Mouse (Mus musculus) kidney, postnatal 10 days (tissue): ENCODE data around the gene Prkcz.
"Not testable (repeated sequence)": the region's sequence is repeated elsewhere in the genome, so short reads cannot be mapped to it uniquely, and the experiment has no call there.

Experiments used
- DNase-seq: peaks from one replicate; pipeline ENCODE4 v3.0.0; 2021; ENCODE audit warnings: mixed read lengths

Prkcz gene

GRCm38 (mm10) chr4:155281227-155281626 is 79.9 kb downstream of the Prkcz start:
- no peak for DNase-seq

GRCm38 (mm10) chr4:155280768-155281121 is 80.4 kb downstream of the Prkcz start:
- DNase-seq = no peak

GRCm38 (mm10) chr4:155279926-155280767 is 81.0 kb downstream of the Prkcz start:
- DNase-seq = peak; percentile 64

DNA sequence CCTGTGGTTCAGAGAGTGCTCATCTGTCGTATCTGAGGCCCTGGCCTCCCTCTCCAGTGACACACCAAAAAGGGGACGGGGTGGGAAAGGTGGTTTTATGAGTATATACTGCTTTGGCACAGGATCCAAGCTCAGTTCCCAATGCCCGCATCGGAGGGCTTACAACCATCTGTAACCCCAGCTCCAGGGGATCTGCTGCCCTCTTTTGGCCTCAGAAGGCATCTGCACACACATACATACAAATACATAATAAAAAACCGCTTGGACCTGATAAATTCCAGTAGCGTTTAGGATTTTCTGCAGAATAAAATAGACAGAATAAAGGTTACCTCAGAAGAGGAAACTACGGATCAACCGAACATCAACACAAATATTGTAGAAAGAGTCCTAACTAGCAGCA is 82.1 kb downstream of the Prkcz start:
- DNase-seq = no peak

GRCm38 (mm10) chr4:155277963-155278362 is 83.2 kb downstream of the Prkcz start:
- DNase-seq = no peak

GRCm38 (mm10) chr4:155274851-155275250 is 86.3 kb downstream of the Prkcz start:
- no peak for DNase-seq

DNA sequence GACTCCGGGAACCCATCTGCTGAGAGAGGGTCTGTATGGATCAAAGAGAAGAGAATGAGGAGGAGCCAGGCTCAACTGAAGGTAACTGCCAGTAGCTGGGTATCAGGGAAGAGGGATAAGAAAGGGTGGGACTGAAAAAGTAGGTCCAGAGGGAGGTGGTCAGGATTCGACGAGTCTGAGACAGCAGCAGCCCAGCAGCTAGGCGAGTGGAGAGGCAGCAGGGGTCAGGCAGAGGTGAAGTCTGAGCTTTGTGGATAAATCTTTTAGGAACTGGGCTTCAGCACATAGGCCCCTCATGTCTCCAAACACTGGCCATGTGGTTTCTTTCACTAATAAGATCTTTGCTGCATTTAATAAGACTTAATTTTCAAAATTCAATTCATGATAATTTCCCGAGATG is 86.7 kb downstream of the Prkcz start:
- DNase-seq = no peak

DNA sequence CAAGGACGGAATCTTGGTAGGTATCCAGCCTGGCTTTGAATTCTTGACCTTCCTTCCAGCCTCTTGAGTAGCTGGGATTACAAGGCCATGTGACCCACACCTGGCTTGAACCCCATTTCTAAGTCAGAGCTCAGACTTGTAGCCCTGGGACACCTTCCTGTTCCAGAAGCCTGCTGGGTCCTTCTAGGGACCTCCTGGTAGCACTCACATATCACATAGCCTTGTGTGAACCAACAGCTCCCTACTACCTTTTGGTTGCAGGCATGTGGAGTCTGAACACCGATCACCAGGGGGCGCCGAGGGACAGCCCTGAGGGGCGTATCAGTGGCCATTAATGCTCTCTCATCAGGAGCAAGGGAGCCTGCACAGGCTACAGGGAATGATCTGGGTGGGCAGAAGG is 92.8 kb downstream of the Prkcz start:
- DNase-seq = peak; percentile 89

GRCm38 (mm10) chr4:155267639-155268175 is 93.5 kb downstream of the Prkcz start:
- DNase-seq = peak; percentile 73

DNA sequence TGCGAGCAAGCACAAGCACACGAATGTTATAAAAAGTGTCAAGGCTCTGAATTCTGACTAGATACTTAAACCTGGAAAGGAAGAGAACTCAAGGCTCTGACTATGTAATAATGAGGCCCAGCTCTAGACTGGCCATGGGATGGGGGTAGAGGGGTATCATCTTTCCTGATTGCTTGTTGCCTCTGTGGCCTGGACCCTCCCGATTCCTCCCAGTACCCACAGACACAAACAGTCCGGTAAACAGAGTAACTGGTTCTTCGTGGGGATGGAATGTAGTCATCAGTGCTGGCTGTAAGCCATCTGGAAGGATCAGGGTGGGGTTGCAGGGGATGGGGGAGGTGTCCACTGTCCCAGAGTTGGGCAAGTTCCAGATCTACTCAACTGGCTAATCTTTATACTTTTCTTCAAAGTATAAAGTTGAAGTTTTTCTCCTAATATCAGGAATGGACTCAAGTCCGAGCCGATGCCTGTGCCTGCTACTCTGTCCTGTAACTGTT is 94.1 kb downstream of the Prkcz start:
- peak; percentile 47 for DNase-seq

DNA sequence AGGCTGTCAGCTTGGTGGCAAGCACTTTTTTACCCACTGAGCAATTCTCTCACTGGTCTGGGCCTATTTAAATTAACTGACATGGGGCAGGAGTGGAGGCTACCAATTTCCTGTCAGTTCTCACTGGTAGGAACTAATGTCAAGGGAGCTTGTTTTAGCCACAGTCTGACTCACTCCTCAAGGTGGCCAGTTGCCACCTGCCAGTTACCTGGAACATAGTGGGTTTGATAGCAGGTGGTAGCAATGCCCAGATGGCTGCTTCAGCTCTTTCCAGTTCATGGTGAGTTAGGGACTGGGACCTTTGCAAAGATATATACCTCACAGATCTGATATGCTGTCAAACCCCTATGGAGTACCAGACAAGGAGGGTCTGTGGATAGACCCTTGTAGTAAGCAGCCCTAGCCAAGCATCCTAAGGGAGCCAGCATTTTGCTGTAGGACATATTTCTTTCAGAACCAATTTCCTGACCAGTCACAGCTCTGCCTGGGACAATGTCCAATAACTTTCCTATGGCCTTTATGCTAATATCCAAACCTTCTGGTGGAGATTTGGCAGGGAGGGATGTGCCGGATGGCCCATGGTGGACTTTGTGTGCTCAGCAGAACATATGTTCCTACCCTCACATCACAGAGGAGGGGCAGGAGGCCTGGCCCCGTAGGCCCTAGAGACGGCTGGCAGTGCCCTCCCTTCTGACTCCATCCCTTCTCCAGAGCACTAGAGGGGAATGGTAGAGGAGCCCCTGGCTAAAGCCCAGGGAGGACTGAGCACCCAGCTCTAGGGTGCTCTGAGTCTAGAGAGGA is 96.4 kb downstream of the Prkcz start:
- DNase-seq = no peak

DNA sequence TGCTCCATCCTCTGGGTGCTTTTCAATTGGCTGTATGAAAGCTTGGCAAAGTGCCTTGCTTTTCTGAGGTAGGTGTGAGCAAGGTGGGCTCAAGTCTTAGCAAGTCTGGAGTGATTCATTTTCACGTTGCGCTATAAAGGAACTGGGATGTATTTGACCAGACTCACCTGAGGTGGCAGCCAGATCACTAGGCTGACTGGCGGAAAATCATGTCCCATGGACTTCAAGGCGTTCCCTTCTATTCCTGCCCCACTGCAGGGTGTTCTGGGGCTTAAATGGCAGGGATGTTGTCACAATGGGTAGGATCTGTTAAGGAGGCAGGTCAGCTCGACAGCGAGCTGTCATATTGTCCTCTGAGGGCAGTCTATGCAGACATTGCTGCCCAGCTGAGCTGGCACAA is 108.9 kb downstream of the Prkcz start:
- no peak for DNase-seq

DNA sequence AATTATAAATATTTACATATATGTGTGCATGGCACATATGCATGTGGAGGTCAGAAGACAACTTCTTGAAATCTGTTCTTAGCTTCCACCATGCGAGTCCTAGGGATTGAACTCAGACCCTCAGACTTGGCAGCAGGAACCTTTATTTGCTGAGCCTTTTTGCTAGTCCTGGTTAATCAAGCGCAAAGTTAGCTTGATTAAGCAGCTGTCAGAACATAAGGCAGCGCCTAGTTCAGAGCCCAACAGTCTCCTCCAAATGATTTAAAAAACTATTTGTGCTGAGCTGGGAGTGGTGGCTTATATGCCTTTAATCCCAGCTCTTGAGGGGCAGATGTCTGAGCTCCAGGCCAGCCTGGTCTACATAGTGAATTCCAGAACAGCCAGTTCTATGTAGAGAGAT is 110.0 kb downstream of the Prkcz start:
- no peak for DNase-seq

DNA sequence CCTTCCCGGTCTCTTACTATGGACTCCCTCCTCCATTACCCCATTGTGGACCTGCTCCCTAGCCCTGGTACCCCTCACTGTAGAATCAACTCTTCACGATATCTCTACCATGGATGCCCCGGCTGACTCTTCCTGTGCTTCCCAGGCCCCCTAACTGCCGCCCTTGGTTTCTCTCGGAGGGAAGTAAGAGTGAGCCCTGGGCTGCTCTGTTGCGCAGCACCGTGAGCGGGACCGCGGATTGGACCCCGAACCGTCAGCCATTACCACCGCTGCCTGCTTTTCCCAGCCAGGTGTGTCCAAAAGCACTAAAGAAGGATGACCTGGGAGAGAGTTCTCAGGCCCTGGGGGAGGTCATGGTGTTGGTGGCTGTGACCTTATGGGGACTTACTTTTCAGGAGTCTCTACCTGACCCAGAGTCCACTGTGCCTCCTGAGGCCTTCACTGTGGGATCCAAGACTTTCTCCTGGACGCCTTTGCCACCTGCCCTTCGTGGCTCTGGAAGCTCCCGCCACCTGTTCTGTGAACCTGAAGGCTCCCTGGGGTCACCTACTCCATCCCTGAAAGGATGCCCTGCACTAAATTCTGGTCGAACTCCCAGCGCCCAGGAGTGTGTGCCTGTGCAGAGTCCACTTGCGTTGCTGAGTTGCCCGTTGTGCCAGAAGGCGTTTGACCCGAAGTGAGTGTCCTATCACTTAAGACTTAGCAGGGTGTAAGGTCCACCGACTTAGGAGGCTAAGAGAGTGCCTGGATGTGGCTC is 110.6 kb downstream of the Prkcz start:
- peak; percentile 48 for DNase-seq

GRCm38 (mm10) chr4:155249648-155250351 is 111.4 kb downstream of the Prkcz start, which contains the start of gene Faap20:
Gene Faap20, plus strand, starts transcription at chr4:155249802.
- peak; percentile 95 for DNase-seq

DNA sequence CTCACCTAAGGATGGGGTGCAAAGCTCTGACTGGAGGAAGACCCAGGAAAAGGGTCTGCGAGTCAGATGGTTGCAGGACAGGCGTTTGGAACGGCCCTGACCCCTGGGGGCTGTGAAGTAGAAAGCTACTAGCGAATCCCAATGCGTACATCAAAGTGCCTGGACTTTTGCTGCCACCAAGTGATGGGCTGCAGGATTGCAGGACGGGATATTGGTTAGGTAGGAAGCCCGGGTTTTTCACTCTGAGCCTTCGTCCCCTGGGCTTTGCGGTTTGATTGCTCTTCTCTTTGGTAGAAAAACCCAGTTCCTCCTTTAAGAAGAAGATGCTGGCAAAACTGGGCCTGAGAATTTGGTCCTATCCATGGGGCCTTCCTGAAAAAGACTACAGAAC is 111.9 kb downstream of the Prkcz start:
- peak; percentile 97 for DNase-seq

DNA sequence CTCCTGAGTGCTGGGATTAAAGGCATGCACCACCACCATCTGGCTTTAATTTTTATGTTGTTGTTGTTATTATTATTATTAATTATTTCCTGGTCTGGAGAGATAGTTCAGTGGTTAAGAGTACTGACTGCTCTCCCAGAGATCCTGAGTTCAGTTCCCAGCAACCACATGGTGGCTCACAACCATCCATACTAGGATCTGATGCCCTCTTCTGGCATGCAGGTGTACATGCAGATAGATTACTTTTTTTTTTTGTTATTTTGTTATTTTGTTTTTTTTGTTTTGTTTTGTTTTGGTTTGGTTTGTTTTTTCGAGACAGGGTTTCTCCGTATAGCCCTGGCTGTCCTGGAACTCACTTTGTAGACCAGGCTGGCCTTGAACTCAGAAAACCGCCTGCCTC is 113.1 kb downstream of the Prkcz start:
- not testable (repeated sequence) for DNase-seq

GRCm38 (mm10) chr4:155246691-155247105 is 114.5 kb downstream of the Prkcz start:
- DNase-seq = peak; percentile 55

GRCm38 (mm10) chr4:155245770-155246492 is 115.2 kb downstream of the Prkcz start:
- peak; percentile 55 for DNase-seq

- no peak for DNase-seq
Observed at GRCm38 (mm10) chr4:155243233-155243632, 117.9 kb downstream of the Prkcz start.

DNA sequence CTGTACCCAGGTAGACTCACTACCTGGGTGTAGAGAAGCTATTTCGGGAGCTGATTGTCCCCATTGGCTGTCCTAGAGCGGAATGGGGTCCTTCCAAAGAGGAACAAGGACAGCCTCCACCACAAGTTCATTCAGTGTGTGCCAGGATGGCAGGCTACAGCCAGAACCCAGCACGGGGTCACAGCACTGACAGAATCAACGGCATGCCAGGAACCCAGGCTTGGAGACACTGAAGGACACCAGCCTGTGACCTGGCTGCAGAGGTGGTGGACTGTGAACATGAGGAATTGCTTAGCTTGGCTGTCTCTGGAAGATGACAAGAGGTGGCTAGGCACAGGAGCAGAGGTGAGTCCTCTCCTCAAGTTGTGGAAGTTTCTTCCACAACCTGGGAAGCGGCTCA is 118.9 kb downstream of the Prkcz start:
- DNase-seq = no peak
